ENCODE assay signal across 8 mouse cellular contexts in genomic region chr15:7812872-7813530, GRCm38 (mm10). TPM values are rescaled to one million over a fixed set of nuclear protein-coding genes. Genes with fewer than 3 reads are reported as not detected.
A peak's percentile ranks its signal among the peaks of the same experiment; 100 is the strongest.
DNase-seq lines count a peak whose midpoint lies in the region; ATAC-seq lines count a peak whose summit lies in the region.

No protein-coding gene starts in this region.

- H3K9me3 ChIP-seq in forebrain, embryonic 16.5 days (ENCODE audit: control insufficient read depth, low read length): no peaks in the 10 kb centered on the region

- H3K4me1 ChIP-seq in forebrain, embryonic 16.5 days (replicated peaks; ENCODE audit: control insufficient read depth, insufficient read depth, low read length): peaks cover 37% of the 10 kb centered on the region

- H3K9ac ChIP-seq in forebrain, embryonic 16.5 days (replicated peaks; ENCODE audit: low read depth, low read length): peak overlapping the region; percentile 52

- H3K27ac ChIP-seq in forebrain, embryonic 16.5 days (ENCODE audit: low read length): no peak overlapping the region

- H3K27me3 ChIP-seq in forebrain, embryonic 16.5 days (replicated peaks; ENCODE audit: control insufficient read depth, insufficient read depth, low read length): peaks cover 72% of the 10 kb centered on the region

- peak overlapping the region; percentile 96 for H3K4me2 ChIP-seq in forebrain, embryonic 16.5 days (ENCODE audit: low read length)

- peak; percentile 62 for ATAC-seq in forebrain, embryonic 16.5 days

- DNase-seq in R1 (ENCODE audit: low read depth, low spot score): peak; percentile 74
- peak; percentile 56 to 71 for DNase-seq in cerebellum, adult 18-20 months
- peak; percentile 76 to 87 for DNase-seq in heart, postnatal 14 days
- peak; percentile 85 to 90 for DNase-seq in layer of hippocampus, postnatal 10 days (ENCODE audit: low spot score in 2 of 2)
- DNase-seq in lung, postnatal 10 days: peak; percentile 88
- peak; percentile 70 to 82 for DNase-seq in right cerebral cortex, adult 2 months (ENCODE audit: low spot score in 2 of 2)
- no peak for DNase-seq in c-Kit-positive CD71-positive TER-119-positive erythroid progenitor cells, embryonic 14.5 days (ENCODE audit: low spot score)

- under 1% methylated on average over 41 of the region's 41 CpGs for WGBS in forebrain, embryonic 16.5 days

- intact Hi-C loops in heart, postnatal 14 days (cut with DNase I): loop anchor here (1.0 to 5.0 kb wide), 2 partner anchors 336 to 353 kb away; no protein-coding TSS in a partner anchor

- H3K4me3 ChIP-seq in forebrain, embryonic 16.5 days (replicated peaks; ENCODE audit: low read length): peak overlapping the region; percentile 57

- no peaks in the 10 kb centered on the region for H3K36me3 ChIP-seq in forebrain, embryonic 16.5 days (ENCODE audit: control insufficient read depth, insufficient read depth)

RNA-seq across cellular contexts. Expression of gene Gdnf, which starts 2.4 kb away (rescaled TPM):
- polyA plus RNA-seq in forebrain, embryonic 16.5 days (2015; fragmentation: Nextera tagmentation; extraction: Ambion mirVana): 0.16 and 0.18 TPM in 2 replicates
- total RNA-seq in heart, postnatal 14 days (2021): under 1 TPM; 0.33 to 0.39 TPM
- total RNA-seq in layer of hippocampus, postnatal 10 days (2021): under 1 TPM; 0.09 to 0.18 TPM
